Mouse (Mus musculus): Measurements from ENCODE around the gene Baz1a.

Gene Baz1a

DNA sequence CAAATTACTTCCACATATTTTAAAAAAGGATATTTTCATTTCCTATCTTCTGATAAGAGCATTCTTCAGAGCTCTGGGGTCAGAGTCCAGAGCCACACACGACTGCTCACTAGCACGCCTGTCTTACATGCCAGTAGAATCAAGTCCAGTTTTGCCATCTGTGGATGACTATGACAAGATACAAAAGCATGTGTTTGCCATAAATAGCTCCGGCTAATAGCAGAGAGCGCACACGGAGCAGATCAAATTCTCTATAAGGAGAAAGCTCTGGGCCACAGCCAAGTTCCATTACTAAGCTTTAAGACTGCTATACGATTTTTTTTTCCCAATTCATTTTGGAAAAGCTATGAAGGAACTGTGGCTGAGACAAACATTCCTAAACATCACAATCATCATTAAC is 154.6 kb downstream of the Baz1a start:
- DNase-seq (ENCODE audit: low spot score): peak; percentile 17

DNA sequence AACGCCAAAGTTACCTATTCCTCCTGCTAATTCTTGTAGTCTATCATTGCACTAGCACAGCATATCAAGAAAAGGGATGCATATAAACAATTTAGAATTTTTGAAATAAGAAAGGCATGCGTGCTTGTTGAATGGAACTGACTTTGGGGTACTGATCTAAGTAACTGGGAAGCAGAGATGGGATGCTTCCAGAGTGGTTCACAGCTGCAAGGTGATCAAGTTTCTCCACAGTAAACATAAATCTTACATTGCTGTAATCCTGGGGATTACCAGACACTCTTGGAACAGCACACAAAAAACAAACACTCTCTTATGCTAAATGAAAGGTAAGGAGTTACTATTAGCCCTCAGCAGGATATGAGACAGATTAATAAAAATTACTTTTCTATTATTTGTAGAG is 163.6 kb downstream of the Baz1a start:
- DNase-seq (ENCODE audit: low spot score): no peak

DNA sequence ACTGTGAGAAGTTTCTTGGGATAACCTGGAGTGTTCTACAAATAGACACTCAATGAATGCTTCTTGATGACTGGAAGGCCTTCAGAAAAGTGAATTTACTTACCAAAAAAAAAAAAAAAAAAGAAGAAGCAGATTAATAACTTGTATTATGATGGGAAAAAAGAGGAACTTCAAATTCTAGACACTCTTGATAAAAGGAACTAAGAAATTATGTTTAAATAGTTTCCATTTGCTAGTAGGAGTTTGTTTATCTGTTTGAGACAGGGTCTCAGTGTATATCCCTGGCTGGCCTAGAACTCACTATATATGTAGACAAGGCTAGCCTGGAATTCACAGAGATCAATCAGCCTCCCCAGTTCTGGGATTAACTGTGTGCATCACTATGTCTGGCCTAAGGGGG is 169.7 kb downstream of the Baz1a start:
- no peak for DNase-seq (ENCODE audit: low spot score)
